ENCODE assay signal across 25 mouse cellular contexts in genomic region chr3:149736069-149736468, GRCm38 (mm10).
"Had no signal": no experiment of that assay in that cellular context is flagged by ENCODE, and none has a peak within 500 bp of the region (broad histone marks: within the 10 kb centered on the region; RNA-seq: fewer than 3 reads in every experiment).

No protein-coding gene starts in this region.

- ATAC-seq: hindbrain, embryonic 16.5 days; inflammation-experienced regulatory T-cells, adult 6 months; intestine, embryonic 15.5 days; intestine, postnatal 0 days had no signal

- H3K9me3 ChIP-seq: heart, embryonic 10.5 days; heart, embryonic 12.5 days; hindbrain, embryonic 10.5 days; hindbrain, embryonic 12.5 days; intestine, embryonic 15.5 days; limb, embryonic 10.5 days; limb, embryonic 12.5 days had no signal

- DNase-seq: gastrocnemius, adult 2 months; gastrocnemius, postnatal 10 days; gastrocnemius, postnatal 25 days; heart, adult 18-20 months; heart, postnatal 10 days; heart, postnatal 4 days; kidney, adult 18-20 months; kidney, adult 8-10 months; kidney, postnatal 10 days; kidney, postnatal 25 days; kidney, postnatal 4 days had no signal

- H3K4me1 ChIP-seq: hindbrain, embryonic 10.5 days; hindbrain, embryonic 12.5 days; intestine, embryonic 15.5 days; limb, embryonic 10.5 days; limb, embryonic 12.5 days had no signal

- H3K36me3 ChIP-seq: heart, embryonic 10.5 days; heart, embryonic 12.5 days; hindbrain, embryonic 10.5 days; hindbrain, embryonic 12.5 days; intestine, embryonic 15.5 days; limb, embryonic 10.5 days; limb, embryonic 12.5 days had no signal

- H3K27ac ChIP-seq: gastrocnemius, adult 2 months; heart, embryonic 10.5 days; hindbrain, embryonic 10.5 days; hindbrain, embryonic 12.5 days; hindbrain, embryonic 14.5 days; intestine, embryonic 15.5 days; layer of hippocampus, adult 2 months; left cerebral cortex, adult 2 months; limb, embryonic 10.5 days; limb, embryonic 12.5 days had no signal

- H3K4me3 ChIP-seq: gastrocnemius, adult 2 months; heart, embryonic 10.5 days; heart, embryonic 12.5 days; hindbrain, embryonic 10.5 days; hindbrain, embryonic 12.5 days; intestine, embryonic 15.5 days; layer of hippocampus, adult 2 months; left cerebral cortex, adult 2 months; limb, embryonic 10.5 days; limb, embryonic 12.5 days had no signal

- H3K27me3 ChIP-seq: heart, embryonic 12.5 days; hindbrain, embryonic 12.5 days; intestine, embryonic 15.5 days; limb, embryonic 12.5 days had no signal

- H3K4me2 ChIP-seq: heart, embryonic 12.5 days; hindbrain, embryonic 12.5 days; hindbrain, embryonic 14.5 days; intestine, embryonic 15.5 days; limb, embryonic 12.5 days; liver, embryonic 11.5 days had no signal

- H3K9ac ChIP-seq: heart, embryonic 12.5 days; hindbrain, embryonic 12.5 days; hindbrain, embryonic 14.5 days; intestine, embryonic 15.5 days; limb, embryonic 12.5 days had no signal
